Mouse (Mus musculus): ENCODE data around the gene D430041D05Rik. TPM values are rescaled to one million over a fixed set of nuclear protein-coding genes. Genes with fewer than 3 reads are reported as not detected.
A peak's percentile ranks its signal among the peaks of the same experiment; 100 is the strongest.
"Not testable (repeated sequence)": the region's sequence is repeated elsewhere in the genome, so short reads cannot be mapped to it uniquely, and the experiment has no call there.

Gene D430041D05Rik
- total RNA-seq, 2 experiments from 2014 or later = 0.26 TPM; not detected in 1

- no peak for ATAC-seq (replicated peaks; ENCODE audit: low FRiP score, poor library complexity, severe bottlenecking)
Observed at GRCm38 (mm10) chr2:104133042-104133810, 277.6 kb downstream of the D430041D05Rik start.

GRCm38 (mm10) chr2:104132266-104132859 is 278.4 kb downstream of the D430041D05Rik start:
- ATAC-seq (replicated peaks; ENCODE audit: low FRiP score, poor library complexity, severe bottlenecking) = no peak

GRCm38 (mm10) chr2:104130969-104131368 is 279.8 kb downstream of the D430041D05Rik start:
- peak; percentile 67 for ATAC-seq (replicated peaks; ENCODE audit: low FRiP score, poor library complexity, severe bottlenecking)

GRCm38 (mm10) chr2:104130165-104130564 is 280.6 kb downstream of the D430041D05Rik start:
- peak; percentile 94 for ATAC-seq (replicated peaks; ENCODE audit: low FRiP score, poor library complexity, severe bottlenecking)

- ATAC-seq (replicated peaks; ENCODE audit: low FRiP score, poor library complexity, severe bottlenecking) = no peak
Observed at GRCm38 (mm10) chr2:104128803-104129531, 281.8 kb downstream of the D430041D05Rik start.

GRCm38 (mm10) chr2:104124071-104124470 is 286.7 kb downstream of the D430041D05Rik start:
- ATAC-seq (replicated peaks; ENCODE audit: low FRiP score, poor library complexity, severe bottlenecking) = no peak

- peak; percentile 7 for ATAC-seq (replicated peaks; ENCODE audit: low FRiP score, poor library complexity, severe bottlenecking)
Observed at GRCm38 (mm10) chr2:104123540-104123939, 287.3 kb downstream of the D430041D05Rik start.

- peak; percentile 83 for ATAC-seq (replicated peaks; ENCODE audit: low FRiP score, poor library complexity, severe bottlenecking)
Observed at GRCm38 (mm10) chr2:104122505-104123378, 288.1 kb downstream of the D430041D05Rik start, which contains the start of gene A930018P22Rik. TSS of gene A930018P22Rik (plus strand) at chr2:104122769.

GRCm38 (mm10) chr2:104121681-104122504 is 288.9 kb downstream of the D430041D05Rik start:
- peak; percentile 66 for ATAC-seq (replicated peaks; ENCODE audit: low FRiP score, poor library complexity, severe bottlenecking)

- no peak for ATAC-seq (replicated peaks; ENCODE audit: low FRiP score, poor library complexity, severe bottlenecking)
Observed at GRCm38 (mm10) chr2:104120312-104120711, 290.5 kb downstream of the D430041D05Rik start.

- no peak for ATAC-seq (replicated peaks; ENCODE audit: low FRiP score, poor library complexity, severe bottlenecking)
Observed at GRCm38 (mm10) chr2:104119097-104119496, 291.7 kb downstream of the D430041D05Rik start.

GRCm38 (mm10) chr2:104117173-104117572 is 293.6 kb downstream of the D430041D05Rik start:
- ATAC-seq (replicated peaks; ENCODE audit: low FRiP score, poor library complexity, severe bottlenecking) = not testable (repeated sequence)

- no peak for ATAC-seq (replicated peaks; ENCODE audit: low FRiP score, poor library complexity, severe bottlenecking)
Observed at GRCm38 (mm10) chr2:104114898-104115297, 295.9 kb downstream of the D430041D05Rik start.

GRCm38 (mm10) chr2:104113563-104113962 is 297.2 kb downstream of the D430041D05Rik start:
- ATAC-seq (replicated peaks; ENCODE audit: low FRiP score, poor library complexity, severe bottlenecking) = not testable (repeated sequence)

- not testable (repeated sequence) for ATAC-seq (replicated peaks; ENCODE audit: low FRiP score, poor library complexity, severe bottlenecking)
Observed at GRCm38 (mm10) chr2:104111170-104111797, 299.5 kb downstream of the D430041D05Rik start.

- ATAC-seq (replicated peaks; ENCODE audit: low FRiP score, poor library complexity, severe bottlenecking) = no peak
Observed at GRCm38 (mm10) chr2:104110031-104110430, 300.8 kb downstream of the D430041D05Rik start.

- no peak for ATAC-seq (replicated peaks; ENCODE audit: low FRiP score, poor library complexity, severe bottlenecking)
Observed at GRCm38 (mm10) chr2:104109528-104109927, 301.3 kb downstream of the D430041D05Rik start.

- ATAC-seq (replicated peaks; ENCODE audit: low FRiP score, poor library complexity, severe bottlenecking) = not testable (repeated sequence)
Observed at GRCm38 (mm10) chr2:104109021-104109420, 301.8 kb downstream of the D430041D05Rik start.
